Mouse (Mus musculus): ENCODE measurements around the gene Nr4a3. TPM values are rescaled to one million over a fixed set of nuclear protein-coding genes. Genes with fewer than 3 reads are reported as not detected.
A peak's percentile ranks its signal among the peaks of the same experiment; 100 is the strongest.

Nr4a3 gene
- polyA plus RNA-seq, 1 experiment from 2014 or later, result 7.7 TPM

GRCm38 (mm10) chr4:48039736-48040135 is 5.2 kb upstream of the Nr4a3 start:
- Histone ChIP-seq H3K9me3 (ENCODE audit: control insufficient read depth, low read length) (no peaks in the 10 kb centered on the region), H3K4me2 (ENCODE audit: low read length) (no peak overlapping the region), H3K27ac (ENCODE audit: low read length) (no peak overlapping the region), H3K27me3 (replicated peaks; ENCODE audit: control insufficient read depth, insufficient read depth, low read length) (no peaks in the 10 kb centered on the region), H3K36me3 (ENCODE audit: control insufficient read depth, insufficient read depth) (no peaks in the 10 kb centered on the region), H3K9ac (replicated peaks; ENCODE audit: low read depth, low read length) (no peak overlapping the region), H3K4me3 (replicated peaks; ENCODE audit: low read length) (no peak overlapping the region), H3K4me1 (replicated peaks; ENCODE audit: control insufficient read depth, insufficient read depth, low read length) (peaks cover 11% of the 10 kb centered on the region)
- WGBS, result 72% methylated on average over 7 of the region's 7 CpGs
- no peak for ATAC-seq

- H3K9me3 ChIP-seq (ENCODE audit: control insufficient read depth, low read length), result no peaks in the 10 kb centered on the region
- H3K4me1 ChIP-seq (replicated peaks; ENCODE audit: control insufficient read depth, insufficient read depth, low read length), result peaks cover 31% of the 10 kb centered on the region
- peak overlapping the region; percentile 99 for H3K27ac ChIP-seq (ENCODE audit: low read length)
- H3K9ac ChIP-seq (replicated peaks; ENCODE audit: low read depth, low read length), result peak overlapping the region; percentile 98
- peak overlapping the region; percentile 84 for H3K4me3 ChIP-seq (replicated peaks; ENCODE audit: low read length)
- ATAC-seq, result no peak; the same call in 1 of the 2 replicates
- no peaks in the 10 kb centered on the region for H3K36me3 ChIP-seq (ENCODE audit: control insufficient read depth, insufficient read depth)
- peaks cover 2% of the 10 kb centered on the region; the same call in 1 of the 2 replicates for H3K27me3 ChIP-seq (replicated peaks; ENCODE audit: control insufficient read depth, insufficient read depth, low read length)
- WGBS, result 0% methylated on average over 4 of the region's 4 CpGs
- peak overlapping the region; percentile 57 for H3K4me2 ChIP-seq (ENCODE audit: low read length)
These were observed 2.5 kb upstream of the Nr4a3 start for GRCm38 (mm10) chr4:48042466-48042785.

GRCm38 (mm10) chr4:48042786-48043701 is 1.9 kb upstream of the Nr4a3 start:
- under 1% methylated on average over 90 of the region's 105 CpGs for WGBS
- H3K36me3 ChIP-seq (ENCODE audit: control insufficient read depth, insufficient read depth), result no peaks in the 10 kb centered on the region
- peak; percentile 82 for ATAC-seq
- H3K4me2 ChIP-seq (ENCODE audit: low read length), result peak overlapping the region; percentile 97
- peak overlapping the region; percentile 98 for H3K9ac ChIP-seq (replicated peaks; ENCODE audit: low read depth, low read length)
- H3K27ac ChIP-seq (ENCODE audit: low read length), result peak overlapping the region; percentile 99
- peaks cover 2% of the 10 kb centered on the region; the same call in 1 of the 2 replicates for H3K27me3 ChIP-seq (replicated peaks; ENCODE audit: control insufficient read depth, insufficient read depth, low read length)
- H3K4me1 ChIP-seq (replicated peaks; ENCODE audit: control insufficient read depth, insufficient read depth, low read length), result peaks cover 37% of the 10 kb centered on the region
- no peaks in the 10 kb centered on the region for H3K9me3 ChIP-seq (ENCODE audit: control insufficient read depth, low read length)
- peak overlapping the region; percentile 84 for H3K4me3 ChIP-seq (replicated peaks; ENCODE audit: low read length)

GRCm38 (mm10) chr4:48044141-48044490 is 837 bp upstream of the Nr4a3 start:
- ATAC-seq, result no peak
- peak overlapping the region; percentile 94 for H3K27ac ChIP-seq (ENCODE audit: low read length)
- H3K9ac ChIP-seq (replicated peaks; ENCODE audit: low read depth, low read length), result peak overlapping the region; percentile 82
- peaks cover 5% of the 10 kb centered on the region; the same call in 1 of the 2 replicates for H3K27me3 ChIP-seq (replicated peaks; ENCODE audit: control insufficient read depth, insufficient read depth, low read length)
- H3K9me3 ChIP-seq (ENCODE audit: control insufficient read depth, low read length), result no peaks in the 10 kb centered on the region
- H3K36me3 ChIP-seq (ENCODE audit: control insufficient read depth, insufficient read depth), result no peaks in the 10 kb centered on the region
- under 1% methylated on average over 11 of the region's 11 CpGs for WGBS
- peaks cover 46% of the 10 kb centered on the region for H3K4me1 ChIP-seq (replicated peaks; ENCODE audit: control insufficient read depth, insufficient read depth, low read length)
- H3K4me2 ChIP-seq (ENCODE audit: low read length), result peak overlapping the region; percentile 97
- H3K4me3 ChIP-seq (replicated peaks; ENCODE audit: low read length), result peak overlapping the region; percentile 84

- H3K4me1 ChIP-seq (replicated peaks; ENCODE audit: control insufficient read depth, insufficient read depth, low read length), result peaks cover 46% of the 10 kb centered on the region
- H3K4me2 ChIP-seq (ENCODE audit: low read length), result peak overlapping the region; percentile 97
- no peaks in the 10 kb centered on the region for H3K9me3 ChIP-seq (ENCODE audit: control insufficient read depth, low read length)
- H3K27me3 ChIP-seq (replicated peaks; ENCODE audit: control insufficient read depth, insufficient read depth, low read length), result peaks cover 15% of the 10 kb centered on the region
- no peaks in the 10 kb centered on the region for H3K36me3 ChIP-seq (ENCODE audit: control insufficient read depth, insufficient read depth)
- H3K27ac ChIP-seq (ENCODE audit: low read length), result peak overlapping the region; percentile 94
- peak overlapping the region; percentile 84 for H3K4me3 ChIP-seq (replicated peaks; ENCODE audit: low read length)
- WGBS, result under 1% methylated on average over 42 of the region's 42 CpGs
- H3K9ac ChIP-seq (replicated peaks; ENCODE audit: low read depth, low read length), result peak overlapping the region; percentile 82
- no peak for ATAC-seq
These were observed 348 bp downstream of the Nr4a3 start for GRCm38 (mm10) chr4:48045281-48045720.

- peak overlapping the region; percentile 84 for H3K4me3 ChIP-seq (replicated peaks; ENCODE audit: low read length)
- H3K9ac ChIP-seq (replicated peaks; ENCODE audit: low read depth, low read length), result peak overlapping the region; percentile 82
- peaks cover 20% of the 10 kb centered on the region for H3K27me3 ChIP-seq (replicated peaks; ENCODE audit: control insufficient read depth, insufficient read depth, low read length)
- no peak for ATAC-seq
- peak overlapping the region; percentile 97 for H3K4me2 ChIP-seq (ENCODE audit: low read length)
- peaks cover 46% of the 10 kb centered on the region for H3K4me1 ChIP-seq (replicated peaks; ENCODE audit: control insufficient read depth, insufficient read depth, low read length)
- no peaks in the 10 kb centered on the region for H3K36me3 ChIP-seq (ENCODE audit: control insufficient read depth, insufficient read depth)
- peak overlapping the region; percentile 94 for H3K27ac ChIP-seq (ENCODE audit: low read length)
- H3K9me3 ChIP-seq (ENCODE audit: control insufficient read depth, low read length), result no peaks in the 10 kb centered on the region
- WGBS, result 0% methylated on average over 39 of the region's 39 CpGs
These were observed 938 bp downstream of the Nr4a3 start for GRCm38 (mm10) chr4:48045721-48046460.

GRCm38 (mm10) chr4:48046461-48046901 is 1.5 kb downstream of the Nr4a3 start:
- ATAC-seq, result no peak
- peak overlapping the region; percentile 94 for H3K27ac ChIP-seq (ENCODE audit: low read length)
- peak overlapping the region; percentile 82 for H3K9ac ChIP-seq (replicated peaks; ENCODE audit: low read depth, low read length)
- peak overlapping the region; percentile 84 for H3K4me3 ChIP-seq (replicated peaks; ENCODE audit: low read length)
- H3K9me3 ChIP-seq (ENCODE audit: control insufficient read depth, low read length), result no peaks in the 10 kb centered on the region
- peaks cover 51% of the 10 kb centered on the region for H3K4me1 ChIP-seq (replicated peaks; ENCODE audit: control insufficient read depth, insufficient read depth, low read length)
- peaks cover 25% of the 10 kb centered on the region for H3K27me3 ChIP-seq (replicated peaks; ENCODE audit: control insufficient read depth, insufficient read depth, low read length)
- 0% methylated on average over 20 of the region's 20 CpGs for WGBS
- no peaks in the 10 kb centered on the region for H3K36me3 ChIP-seq (ENCODE audit: control insufficient read depth, insufficient read depth)
- H3K4me2 ChIP-seq (ENCODE audit: low read length), result peak overlapping the region; percentile 97

GRCm38 (mm10) chr4:48047136-48047765 is 2.3 kb downstream of the Nr4a3 start:
- under 1% methylated on average over 31 of the region's 33 CpGs for WGBS

More at GRCm38 (mm10) chr4:48047136-48047765, 2.3 kb downstream of the Nr4a3 start:
- peaks cover 52% of the 10 kb centered on the region for H3K4me1 ChIP-seq (replicated peaks; ENCODE audit: control insufficient read depth, insufficient read depth, low read length)
- H3K36me3 ChIP-seq (ENCODE audit: control insufficient read depth, insufficient read depth), result no peaks in the 10 kb centered on the region
- H3K27me3 ChIP-seq (replicated peaks; ENCODE audit: control insufficient read depth, insufficient read depth, low read length), result peaks cover 33% of the 10 kb centered on the region
- peak overlapping the region; percentile 33; the same call in 1 of the 2 replicates for H3K27ac ChIP-seq (ENCODE audit: low read length)
- peak overlapping the region; percentile 97 for H3K4me2 ChIP-seq (ENCODE audit: low read length)
- H3K9me3 ChIP-seq (ENCODE audit: control insufficient read depth, low read length), result no peaks in the 10 kb centered on the region
- peak overlapping the region; percentile 82 for H3K9ac ChIP-seq (replicated peaks; ENCODE audit: low read depth, low read length)
- no peak for ATAC-seq
- peak overlapping the region; percentile 84 for H3K4me3 ChIP-seq (replicated peaks; ENCODE audit: low read length)
